Mouse (Mus musculus): Measurements from ENCODE around the gene Tprkb.
"Not testable (repeated sequence)": the region's sequence is repeated elsewhere in the genome, so short reads cannot be mapped to it uniquely, and the experiment has no call there.

Tprkb gene

GRCm38 (mm10) chr6:85973336-85973735 is 61.7 kb downstream of the Tprkb start:
- no peak for DNase-seq (ENCODE audit: low spot score)

DNA sequence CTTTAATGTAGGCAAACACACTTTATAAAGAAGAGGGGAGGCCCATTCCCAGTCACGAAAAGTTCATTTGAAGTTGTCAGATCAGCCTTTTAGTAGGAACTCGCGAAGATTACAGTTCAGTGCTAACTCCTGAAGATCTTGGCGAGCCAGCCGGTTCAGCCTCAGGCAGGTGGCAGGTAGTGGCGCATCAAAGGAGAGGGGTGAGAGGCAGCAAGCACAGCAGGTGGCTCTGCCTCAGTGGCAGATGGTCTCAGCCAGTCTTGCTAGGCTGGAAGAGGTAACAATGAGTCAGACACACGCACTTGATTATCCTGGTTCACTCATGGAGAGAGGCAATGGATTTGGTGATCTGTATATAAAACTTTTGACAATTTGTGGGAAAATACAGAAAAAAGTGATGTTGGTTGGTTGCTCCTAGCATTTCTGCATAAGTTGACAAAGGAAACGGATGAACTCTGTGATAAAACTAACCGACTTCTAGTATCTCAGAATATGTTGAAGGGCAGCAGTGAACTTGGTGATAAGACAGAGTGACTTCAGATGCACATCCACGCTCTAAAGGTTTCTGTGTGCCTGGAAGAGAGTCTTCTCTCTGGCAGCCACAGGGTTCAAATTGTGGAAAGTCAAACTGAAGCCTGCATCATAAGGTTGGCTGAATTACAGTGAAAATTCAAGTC is 63.4 kb downstream of the Tprkb start:
- DNase-seq (ENCODE audit: low spot score) = no peak

DNA sequence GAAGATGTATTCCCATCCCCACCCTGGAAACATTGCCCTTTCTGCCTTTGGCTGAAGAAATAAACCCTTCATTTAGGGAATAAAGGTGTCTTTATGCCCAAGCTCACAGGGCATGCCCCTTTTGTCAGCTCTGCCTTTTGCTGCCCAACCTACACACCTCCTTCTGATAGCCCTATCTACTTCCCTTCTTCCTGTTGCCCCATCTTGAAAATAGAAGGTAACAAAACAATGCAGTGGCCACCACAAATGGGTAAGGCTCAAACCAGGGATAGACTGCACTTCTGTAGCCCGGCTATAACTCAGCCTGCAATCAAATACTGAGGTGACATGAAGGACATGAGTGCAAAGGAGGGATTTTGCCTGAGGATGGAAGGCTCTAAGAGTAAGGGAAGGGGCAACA is 64.1 kb downstream of the Tprkb start:
- DNase-seq (ENCODE audit: low spot score) = no peak

- no peak for DNase-seq (ENCODE audit: low spot score)
Observed at GRCm38 (mm10) chr6:85976242-85976641, 64.6 kb downstream of the Tprkb start.

- not testable (repeated sequence) for DNase-seq (ENCODE audit: low spot score)
Observed at GRCm38 (mm10) chr6:85978736-85979135, 67.1 kb downstream of the Tprkb start.
